Mouse (Mus musculus) MEL (cell line): ENCODE measurements at regions not wholly inside any gene's neighbourhood (a gene's known extent, or its start where the extent isn't known, plus 50 kb on each side); places are given as distances from the start of the nearest gene placed in this dataset.

Source experiments
- DNase-seq: peaks from one replicate; pipeline ENCODE4 v3.0.0; 2011; ENCODE audit warnings: low read depth, low spot score
- H3K27ac ChIP-seq: 2 replicates; pipeline ENCODE4 v1.5.1; 2012; ENCODE audit warnings: low read depth, mild to moderate bottlenecking, control low read depth, low read length, moderate library complexity; ENCODE audit not compliant: control insufficient read depth
- H3K27me3 ChIP-seq, 2 experiments: fragments of 150-350 bp in 1 of 2; sonication (generic) in 1 of 2; 2 replicates each; pipeline ENCODE4 v1.6.1; 2012; ENCODE audit warnings: low read length in 2 of 2, mild to moderate bottlenecking in 2 of 2, improper control_type of control experiment in 1 of 2, moderate library complexity in 1 of 2; ENCODE audit not compliant: insufficient read depth in 2 of 2, control insufficient read depth in 1 of 2
- H3K36me3 ChIP-seq, 2 experiments: 2 replicates each; pipeline ENCODE4 v1.6.1; 2012 to 2014; ENCODE audit warnings: low read length in 2 of 2, improper control_type of control experiment in 1 of 2, inconsistent platforms in 1 of 2, mild to moderate bottlenecking in 1 of 2; ENCODE audit not compliant: insufficient read depth in 2 of 2, control insufficient read depth in 1 of 2
- H3K4me1 ChIP-seq, 2 experiments: fragments of 150-350 bp in 1 of 2; sonication (generic) in 1 of 2; 2 replicates each; pipeline ENCODE4 v1.6.1; 2012; ENCODE audit warnings: low read length in 2 of 2, improper control_type of control experiment in 1 of 2, mild to moderate bottlenecking in 1 of 2; ENCODE audit not compliant: insufficient read depth in 2 of 2, control insufficient read depth in 1 of 2
- H3K4me3 ChIP-seq, 2 experiments: fragments of 150-350 bp in 1 of 2; sonication (generic) in 1 of 2; 2 replicates each; pipeline ENCODE4 v1.5.1; 2012; ENCODE audit warnings: low read depth in 2 of 2, low read length in 2 of 2, mild to moderate bottlenecking in 2 of 2, moderate library complexity in 2 of 2, control low read depth in 1 of 2, improper control_type of control experiment in 1 of 2; ENCODE audit not compliant: control insufficient read depth in 1 of 2, insufficient read depth in 1 of 2
- H3K79me2 ChIP-seq: 2 replicates; pipeline ENCODE4 v1.6.1; 2012; ENCODE audit warnings: mild to moderate bottlenecking, low read length, moderate library complexity; ENCODE audit not compliant: control insufficient read depth, poor library complexity, insufficient read depth
- H3K9ac ChIP-seq: 2 replicates; pipeline ENCODE4 v1.6.1; 2012; ENCODE audit warnings: low read depth, mild to moderate bottlenecking, control low read depth, low read length, moderate library complexity; ENCODE audit not compliant: control insufficient read depth, poor library complexity, severe bottlenecking
- H3K9me3 ChIP-seq: fragments of 150-350 bp; sonication (generic); replicated peaks from 2 replicates; pipeline ENCODE4 v1.6.1; 2012; ENCODE audit warnings: mild to moderate bottlenecking, low read length, improper control_type of control experiment, moderate library complexity; ENCODE audit not compliant: insufficient read depth
- CHD1 ChIP-seq: IDR thresholded peaks from 2 replicates; pipeline ENCODE4 v1.6.1; 2012; ENCODE audit warnings: low read depth, mild to moderate bottlenecking, inconsistent platforms, low read length, improper control_type of control experiment
- E2F4 ChIP-seq: IDR thresholded peaks from 2 replicates; pipeline ENCODE4 v1.6.1; 2011; ENCODE audit warnings: low read depth, low read length, improper control_type of control experiment, borderline replicate concordance
- GATA1 ChIP-seq: IDR thresholded peaks from 2 replicates; pipeline ENCODE4 v1.6.1; 2011; ENCODE audit warnings: low read depth, low read length, improper control_type of control experiment
- JUND ChIP-seq: IDR thresholded peaks from 2 replicates; pipeline ENCODE4 v1.6.1; 2011; ENCODE audit warnings: low read depth, mild to moderate bottlenecking, improper control_type of control experiment, low read length
- KAT2A ChIP-seq: conservative IDR thresholded peaks from 2 replicates; pipeline ENCODE4 v1.6.1; 2012; ENCODE audit warnings: low read depth, low read length, improper control_type of control experiment, inconsistent platforms
- MEF2A ChIP-seq: IDR thresholded peaks from 2 replicates; pipeline ENCODE4 v1.6.1; 2014; ENCODE audit warnings: low read depth, mild to moderate bottlenecking, inconsistent platforms, low read length, improper control_type of control experiment; ENCODE audit not compliant: poor library complexity, insufficient replicate concordance, severe bottlenecking; ENCODE audit errors: extremely low read depth
- MXI1 ChIP-seq: IDR thresholded peaks from 2 replicates; pipeline ENCODE4 v1.6.1; 2011; ENCODE audit warnings: mild to moderate bottlenecking, low read depth, low read length, improper control_type of control experiment
- NELFE ChIP-seq: IDR thresholded peaks from 2 replicates; pipeline ENCODE4 v1.6.1; 2011; ENCODE audit warnings: low read depth, low read length, improper control_type of control experiment
- POLR2AphosphoS2 ChIP-seq: IDR thresholded peaks from 2 replicates; pipeline ENCODE4 v1.6.1; 2011; ENCODE audit warnings: low read length, improper control_type of control experiment
- POLR2AphosphoS5 ChIP-seq: IDR thresholded peaks from 2 replicates; pipeline ENCODE4 v1.6.1; 2012; ENCODE audit warnings: low read depth, borderline replicate concordance, mild to moderate bottlenecking, inconsistent platforms, low read length, moderate library complexity, mixed read lengths
- RAD21 ChIP-seq: IDR thresholded peaks from 2 replicates; pipeline ENCODE4 v1.6.1; 2011; ENCODE audit warnings: mild to moderate bottlenecking, low read depth, low read length, improper control_type of control experiment
- RCOR1 ChIP-seq: IDR thresholded peaks from 2 replicates; pipeline ENCODE4 v1.6.1; 2012; ENCODE audit warnings: low read depth, mild to moderate bottlenecking, inconsistent platforms, low read length, improper control_type of control experiment
- USF2 ChIP-seq, 2 experiments: IDR thresholded peaks; 2 replicates each; pipeline ENCODE4 v1.6.1; 2011 to 2012; ENCODE audit warnings: improper control_type of control experiment in 2 of 2, low read length in 2 of 2, borderline replicate concordance in 1 of 2, inconsistent platforms in 1 of 2, low read depth in 1 of 2, mild to moderate bottlenecking in 1 of 2; ENCODE audit not compliant: insufficient read depth in 1 of 2

DNA sequence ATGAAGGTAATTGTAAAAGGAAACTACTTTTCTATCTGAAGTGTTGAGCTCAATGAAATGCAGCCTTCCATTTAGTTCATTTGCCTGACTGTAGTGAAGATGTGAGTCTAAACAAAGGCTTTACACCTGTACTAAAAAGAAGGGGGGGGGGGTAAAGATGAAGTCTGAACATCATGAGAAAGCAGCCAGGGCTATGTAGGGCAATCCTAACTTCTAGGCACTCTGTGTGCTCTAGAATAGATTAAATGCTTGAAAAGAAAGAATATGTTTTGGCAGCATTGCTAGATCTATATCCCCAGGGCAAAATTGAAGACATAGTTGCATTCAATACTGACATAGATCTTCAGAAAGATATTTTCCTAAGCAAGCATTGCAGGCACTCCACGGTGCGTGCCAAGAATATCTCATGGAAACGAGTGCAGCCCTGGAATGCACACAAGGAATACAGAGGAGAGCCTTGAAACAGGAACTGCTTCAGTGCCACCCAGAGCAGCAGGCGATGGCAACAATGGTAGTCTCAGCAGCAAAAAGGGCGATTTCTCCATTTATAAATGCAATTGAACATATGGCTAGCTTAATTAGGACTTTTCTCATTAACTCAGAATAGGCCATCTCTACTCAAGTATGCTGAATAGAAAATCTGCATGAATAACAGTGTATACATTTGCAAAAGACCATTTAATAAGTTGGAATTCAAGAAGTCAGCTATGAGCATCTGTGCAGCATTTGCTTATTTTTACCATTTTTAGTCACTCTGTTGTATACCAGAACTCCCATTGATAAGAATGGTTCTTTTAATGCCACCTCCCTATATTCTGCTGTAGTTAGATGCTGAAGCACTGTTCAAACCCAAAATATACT, 261.8 kb upstream of the G6pd2 start:
- no peaks in the 10 kb centered on the region for H3K27me3 ChIP-seq
- no peak overlapping the region for H3K27ac ChIP-seq
- H3K36me3 ChIP-seq, result no peaks in the 10 kb centered on the region
- TF ChIP-seq RCOR1, result no peak
- DNase-seq, result no peak
- H3K4me1 ChIP-seq, result no peaks in the 10 kb centered on the region
- no peaks in the 10 kb centered on the region for H3K9me3 ChIP-seq
- no peak overlapping the region for H3K9ac ChIP-seq
- H3K4me3 ChIP-seq, result no peak overlapping the region
- H3K79me2 ChIP-seq, result no peaks in the 10 kb centered on the region

DNA sequence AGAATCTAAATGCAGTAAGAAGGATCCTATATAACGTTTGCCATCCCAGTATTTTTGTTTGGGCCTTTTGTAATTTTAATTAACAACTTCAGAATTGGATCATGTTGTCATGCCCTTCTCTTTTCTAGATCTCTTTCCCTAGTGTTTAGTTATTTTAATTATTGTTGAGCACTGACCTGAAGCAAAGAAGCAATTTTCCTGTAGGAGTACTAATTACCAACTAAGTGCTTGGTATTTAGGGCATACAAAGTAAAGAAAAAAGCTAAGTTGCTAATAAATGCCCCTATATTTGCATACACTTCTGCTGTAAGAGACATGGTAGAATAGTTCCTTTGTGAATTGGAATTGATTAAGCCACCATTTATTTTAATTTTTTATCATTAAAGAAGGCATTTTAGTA, 255.1 kb upstream of the G6pd2 start:
- Histone ChIP-seq H3K27ac (no peak overlapping the region), H3K4me3 (no peak overlapping the region), H3K36me3 (no peaks in the 10 kb centered on the region), H3K9ac (no peak overlapping the region), H3K27me3 (no peaks in the 10 kb centered on the region), H3K4me1 (no peaks in the 10 kb centered on the region), H3K9me3 (no peaks in the 10 kb centered on the region), H3K79me2 (no peaks in the 10 kb centered on the region)
- TF ChIP-seq JUND, result no peak
- TF ChIP-seq MEF2A, result no peak
- TF ChIP-seq NELFE, result no peak
- no peak for TF ChIP-seq POLR2AphosphoS5
- no peak for TF ChIP-seq E2F4
- TF ChIP-seq MXI1, result no peak
- no peak for TF ChIP-seq GATA1
- TF ChIP-seq POLR2AphosphoS2, result no peak
- no peak for TF ChIP-seq KAT2A
- no peak for TF ChIP-seq USF2 (IDR thresholded peaks at IDR 0.05; ENCODE audit: borderline replicate concordance in 1 of 2, insufficient read depth in 1 of 2, low read depth in 1 of 2, low read length in 2 of 2)
- TF ChIP-seq CHD1, result no peak
- TF ChIP-seq RAD21, result no peak
- no peak for DNase-seq
